Mouse (Mus musculus) CH12.LX (cell line): ENCODE data around the gene Mmp27. TPM values are rescaled to one million over a fixed set of nuclear protein-coding genes. Genes with fewer than 3 reads are reported as not detected.
A peak's percentile ranks its signal among the peaks of the same experiment; 100 is the strongest.

Source experiments
- DNase-seq: peaks from one replicate; pipeline ENCODE4 v3.0.0-alpha.2; 2013; ENCODE audit errors: extremely low read depth
- H3K27ac ChIP-seq: 2 replicates; pipeline ENCODE4 v1.5.1; 2012; ENCODE audit warnings: low read depth, mild to moderate bottlenecking, control low read depth, moderate library complexity; ENCODE audit not compliant: insufficient read depth
- H3K27me3 ChIP-seq: replicated peaks from 2 replicates; pipeline ENCODE3; 2012; ENCODE audit warnings: inconsistent platforms
- H3K36me3 ChIP-seq, 2 experiments: replicated peaks in 1 of 2; 2 replicates each; pipeline versions ENCODE3 to v1.6.1; 2012; ENCODE audit warnings: inconsistent platforms in 1 of 2, low read length in 1 of 2, mild to moderate bottlenecking in 1 of 2, mixed read lengths in 1 of 2, moderate library complexity in 1 of 2; ENCODE audit not compliant: control insufficient read depth in 1 of 2, insufficient read depth in 1 of 2
- H3K4me1 ChIP-seq, 2 experiments: 2 replicates each; pipeline ENCODE4 v1.6.1; 2012; ENCODE audit warnings: inconsistent platforms in 1 of 2, moderate library complexity in 1 of 2; ENCODE audit not compliant: insufficient read depth in 2 of 2, control insufficient read depth in 1 of 2
- H3K4me2 ChIP-seq: 2 replicates; pipeline ENCODE4 v1.6.1; 2012; ENCODE audit warnings: low read depth, mild to moderate bottlenecking, control low read depth; ENCODE audit not compliant: poor library complexity, insufficient read depth, severe bottlenecking
- H3K4me3 ChIP-seq, 3 experiments: fragments of 150-350 bp in 1 of 3; sonication (generic) in 1 of 3; replicated peaks in 1 of 3; 2 replicates each; pipeline versions ENCODE3 to v1.5.1; 2011 to 2012; ENCODE audit warnings: low read depth in 2 of 3, low read length in 2 of 3, mild to moderate bottlenecking in 2 of 3, moderate library complexity in 2 of 3, control low read depth in 1 of 3, improper control_type of control experiment in 1 of 3, inconsistent platforms in 1 of 3, mixed read lengths in 1 of 3; ENCODE audit not compliant: poor library complexity in 1 of 3
- H3K79me2 ChIP-seq: replicated peaks from 2 replicates; pipeline ENCODE4 v1.6.1; 2012; ENCODE audit warnings: mild to moderate bottlenecking, moderate library complexity; ENCODE audit not compliant: control insufficient read depth, poor library complexity, insufficient read depth, severe bottlenecking; ENCODE audit errors: extremely low read depth
- H3K9ac ChIP-seq: 2 replicates; pipeline ENCODE4 v1.6.1; 2012; ENCODE audit warnings: low read depth, mild to moderate bottlenecking, control low read depth, moderate library complexity; ENCODE audit not compliant: insufficient read depth
- H3K9me3 ChIP-seq: replicated peaks from 2 replicates; pipeline ENCODE3; 2012; ENCODE audit warnings: low read length, inconsistent platforms, mixed read lengths
- BHLHE40 ChIP-seq: IDR thresholded peaks from 2 replicates; pipeline ENCODE4 v1.6.1; 2011; ENCODE audit warnings: mild to moderate bottlenecking, low read depth, low read length, improper control_type of control experiment
- CTCF ChIP-seq, 2 experiments: IDR thresholded peaks in 1 of 2; conservative IDR thresholded peaks in 1 of 2; 2 replicates each; pipeline ENCODE4 v1.5.1; 2011 to 2012; ENCODE audit warnings: low read depth in 2 of 2, low read length in 2 of 2, improper control_type of control experiment in 1 of 2, inconsistent platforms in 1 of 2, mild to moderate bottlenecking in 1 of 2, moderate library complexity in 1 of 2
- E2F4 ChIP-seq: IDR thresholded peaks from 2 replicates; pipeline ENCODE4 v1.6.1; 2011; ENCODE audit warnings: low read depth, low read length, improper control_type of control experiment; ENCODE audit not compliant: insufficient replicate concordance
- EP300 ChIP-seq: IDR thresholded peaks from 2 replicates; pipeline ENCODE4 v1.6.1; 2011; ENCODE audit warnings: low read length, improper control_type of control experiment
- ETS1 ChIP-seq: conservative IDR thresholded peaks from 2 replicates; pipeline ENCODE4 v1.6.1; 2012; ENCODE audit warnings: low read depth, mild to moderate bottlenecking, inconsistent platforms, low read length, improper control_type of control experiment, moderate library complexity
- HCFC1 ChIP-seq: IDR thresholded peaks from 2 replicates; pipeline ENCODE4 v1.6.1; 2012; ENCODE audit warnings: low read depth, mild to moderate bottlenecking, inconsistent platforms, low read length, improper control_type of control experiment
- JUND ChIP-seq: conservative IDR thresholded peaks from 2 replicates; pipeline ENCODE4 v1.6.1; 2011; ENCODE audit warnings: low read depth, low read length, improper control_type of control experiment
- MAFK ChIP-seq: IDR thresholded peaks from 2 replicates; pipeline ENCODE4 v1.6.1; 2011; ENCODE audit warnings: low read length, improper control_type of control experiment; ENCODE audit not compliant: insufficient replicate concordance
- MAX ChIP-seq: IDR thresholded peaks from 2 replicates; pipeline ENCODE4 v1.6.1; 2011; ENCODE audit warnings: low read length, improper control_type of control experiment
- MAZ ChIP-seq: IDR thresholded peaks from 2 replicates; pipeline ENCODE4 v1.6.1; 2012; ENCODE audit warnings: low read depth, mild to moderate bottlenecking, inconsistent platforms, low read length, improper control_type of control experiment, moderate library complexity
- MEF2A ChIP-seq: IDR thresholded peaks from 2 replicates; pipeline ENCODE4 v1.6.1; 2014; ENCODE audit warnings: low read depth, mild to moderate bottlenecking, inconsistent platforms, low read length, improper control_type of control experiment, borderline replicate concordance
- MXI1 ChIP-seq: IDR thresholded peaks from 2 replicates; pipeline ENCODE4 v1.6.1; 2011; ENCODE audit warnings: mild to moderate bottlenecking, low read depth, low read length, improper control_type of control experiment
- NELFE ChIP-seq: IDR thresholded peaks from 2 replicates; pipeline ENCODE4 v1.6.1; 2011; ENCODE audit warnings: low read depth, low read length, improper control_type of control experiment
- NRF1 ChIP-seq: IDR thresholded peaks from 2 replicates; pipeline ENCODE4 v1.6.1; 2014; ENCODE audit warnings: low read depth, mild to moderate bottlenecking, inconsistent platforms, low read length, improper control_type of control experiment, moderate library complexity
- PAX5 ChIP-seq: IDR thresholded peaks from 2 replicates; pipeline ENCODE4 v1.6.1; 2012; ENCODE audit warnings: low read length, inconsistent platforms, mixed read lengths
- POLR2A ChIP-seq: IDR thresholded peaks from 2 replicates; pipeline ENCODE4 v1.6.1; 2011; ENCODE audit warnings: low read depth, mild to moderate bottlenecking, improper control_type of control experiment, low read length
- RAD21 ChIP-seq: IDR thresholded peaks from 2 replicates; pipeline ENCODE4 v1.6.1; 2011; ENCODE audit warnings: low read depth, mild to moderate bottlenecking, low read length, improper control_type of control experiment, moderate library complexity
- SIN3A ChIP-seq: IDR thresholded peaks from 2 replicates; pipeline ENCODE4 v1.6.1; 2012; ENCODE audit warnings: low read length, improper control_type of control experiment, inconsistent platforms
- SMC3 ChIP-seq: IDR thresholded peaks from 2 replicates; pipeline ENCODE4 v1.6.1; 2011; ENCODE audit warnings: low read depth, low read length, improper control_type of control experiment
- UBTF ChIP-seq: IDR thresholded peaks from 2 replicates; pipeline ENCODE4 v1.6.1; 2012; ENCODE audit warnings: low read depth, mild to moderate bottlenecking, inconsistent platforms, low read length, improper control_type of control experiment, moderate library complexity
- USF1 ChIP-seq: IDR thresholded peaks from 2 replicates; pipeline ENCODE4 v1.6.1; 2014; ENCODE audit warnings: low read depth, mild to moderate bottlenecking, inconsistent platforms, low read length, improper control_type of control experiment
- USF2 ChIP-seq: conservative IDR thresholded peaks from 2 replicates; pipeline ENCODE4 v1.6.1; 2011; ENCODE audit warnings: low read depth, low read length, improper control_type of control experiment
- ZC3H11A ChIP-seq: IDR thresholded peaks from 2 replicates; pipeline ENCODE4 v1.6.1; 2012; ENCODE audit warnings: low read depth, mild to moderate bottlenecking, inconsistent platforms, low read length, improper control_type of control experiment
- ZKSCAN1 ChIP-seq: IDR thresholded peaks from 2 replicates; pipeline ENCODE4 v1.6.1; 2012; ENCODE audit warnings: low read depth, inconsistent platforms, low read length, improper control_type of control experiment, borderline replicate concordance
- ZMIZ1 ChIP-seq: IDR thresholded peaks from 2 replicates; pipeline ENCODE4 v1.6.1; 2012; ENCODE audit warnings: low read depth, mild to moderate bottlenecking, inconsistent platforms, low read length, improper control_type of control experiment
- dilution Hi-C: fragments of 300-500 bp; cut with MboI; formaldehyde crosslinking; loops from 2 replicates; pipeline ENCODE4 v1.14.3; 2020; ENCODE audit warnings: low sequenced_read_pairs; ENCODE audit not compliant: extremely low pct_unique_long_range_greater_than_20kb, extremely low pct_ligation_motif_present
- in situ Hi-C: fragments of 300-500 bp; cut with MboI; formaldehyde crosslinking; loops from 3 replicates; pipeline ENCODE4 v1.14.3; 2019; ENCODE audit warnings: low sequenced_read_pairs, low pct_ligation_motif_present, low pct_unique_long_range_greater_than_20kb, mixed read lengths
- polyA plus RNA-seq: library from polyadenylated mRNA; unstranded; fragments of >175 nt; gene quantifications from 2 replicates; pipeline ENCODE4 v1.2.1, GENCODE M21; 2012; ENCODE audit warnings: low read depth; ENCODE audit not compliant: insufficient read length
- total RNA-seq, 2 experiments: library from RNA; depleted of rRNA; stranded (reverse); fragments of 300-350 nt in 1 of 2; fragments of >200 nt in 1 of 2; gene quantifications; 2 replicates each; pipeline ENCODE4 v1.2.3; 2012 to 2014

Mmp27 gene
- total and polyA plus RNA-seq, 3 experiments = not detected

DNA sequence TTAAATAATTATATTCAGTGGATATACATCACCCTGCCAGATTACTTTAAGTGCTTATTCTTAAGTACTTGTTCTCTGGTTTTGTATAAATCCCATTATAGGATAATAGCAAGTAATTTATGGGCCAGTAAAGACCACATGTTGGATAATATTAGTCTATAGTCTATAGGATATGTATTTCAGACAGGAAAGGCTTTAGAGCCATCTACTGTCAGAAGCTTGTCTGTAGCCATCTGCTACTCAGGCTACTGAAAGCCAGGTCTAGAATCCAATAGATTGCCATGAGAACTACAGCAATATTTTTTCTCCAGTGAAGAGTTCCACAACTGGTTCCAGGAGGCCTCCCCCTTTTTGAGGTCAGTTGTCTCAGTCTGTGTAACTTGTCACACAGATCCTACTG, 28.4 kb upstream of the Mmp27 start:
- H3K9me3 ChIP-seq = no peaks in the 10 kb centered on the region
- H3K79me2 ChIP-seq = no peaks in the 10 kb centered on the region
- H3K9ac ChIP-seq = no peak overlapping the region
- in situ Hi-C loops (no loop called here), dilution Hi-C loops (no loop called here)
- H3K4me1 ChIP-seq = peaks cover 0 to 2% of the 10 kb centered on the region in 2 experiments; a peak in 1 of 4 replicates
- H3K27ac ChIP-seq = no peak overlapping the region
- DNase-seq = no peak
- H3K4me2 ChIP-seq = no peak overlapping the region
- no peak overlapping the region for H3K4me3 ChIP-seq
- no peaks in the 10 kb centered on the region for H3K36me3 ChIP-seq
- TF ChIP-seq RAD21 = peak; percentile 69
- TF ChIP-seq JUND = no peak
- peak in 1 of 2 experiments; percentile 59; a peak in 2 of 4 replicates for TF ChIP-seq CTCF (conservative IDR thresholded peaks at IDR 0.05 in 1 of 2, IDR thresholded peaks at IDR 0.05 in 1 of 2; ENCODE audit: low read depth in 2 of 2, low read length in 2 of 2)
- TF ChIP-seq ETS1 = no peak
- TF ChIP-seq E2F4 = no peak
- no peak for TF ChIP-seq BHLHE40
- no peak for TF ChIP-seq ZKSCAN1
- no peak for TF ChIP-seq MEF2A
- no peak for TF ChIP-seq USF2
- TF ChIP-seq SMC3 = peak; percentile 58
- no peak for TF ChIP-seq UBTF
- TF ChIP-seq MAFK = no peak
- no peak for TF ChIP-seq HCFC1
- TF ChIP-seq SIN3A = no peak
- no peak for TF ChIP-seq POLR2A
- no peak for TF ChIP-seq MXI1
- TF ChIP-seq NRF1 = no peak
- TF ChIP-seq USF1 = no peak
- TF ChIP-seq ZMIZ1 = no peak
- TF ChIP-seq ZC3H11A = peak; percentile 48
- no peak for TF ChIP-seq MAX
- TF ChIP-seq MAZ = no peak
- no peak for TF ChIP-seq PAX5
- no peak for TF ChIP-seq NELFE
- TF ChIP-seq EP300 = no peak
- no peaks in the 10 kb centered on the region for H3K27me3 ChIP-seq
